Mouse (Mus musculus) intestine, embryonic 14.5 days (tissue): Measurements from ENCODE around the gene Ptch1. TPM values are rescaled to one million over a fixed set of nuclear protein-coding genes. Genes with fewer than 3 reads are reported as not detected.
A peak's percentile ranks its signal among the peaks of the same experiment; 100 is the strongest.

ENCODE experiments used
- ATAC-seq: fragments of 200-750 bp; cut with Nextera tagmentation; replicated peaks from 2 replicates; pipeline ENCODE4 v1.8.0; 2017; ENCODE audit warnings: low read depth, moderate number of reproducible peaks, moderate TSS enrichment, moderate library complexity; ENCODE audit not compliant: low FRiP score, low TSS enrichment
- DNase-seq: peaks from one replicate; pipeline ENCODE4 v3.0.0-alpha.2; 2018; ENCODE audit warnings: low spot score
- H3K27ac ChIP-seq: fragments of 300-500 bp; sonication (generic); 2 replicates; pipeline ENCODE4 v1.5.1; 2014; ENCODE audit warnings: low read depth, mild to moderate bottlenecking, control low read depth
- H3K27me3 ChIP-seq: fragments of 300-500 bp; sonication (generic); replicated peaks from 2 replicates; pipeline ENCODE4 v1.6.1; 2014; ENCODE audit warnings: low read length, control low read depth; ENCODE audit not compliant: control insufficient read depth, insufficient read depth
- H3K36me3 ChIP-seq: fragments of 300-500 bp; sonication (generic); 2 replicates; pipeline ENCODE4 v1.6.1; 2014; ENCODE audit warnings: low read length, control low read depth; ENCODE audit not compliant: control insufficient read depth, insufficient read depth
- H3K4me1 ChIP-seq: fragments of 300-500 bp; sonication (generic); replicated peaks from 2 replicates; pipeline ENCODE4 v1.6.1; 2014; ENCODE audit warnings: low read length, control low read depth, mixed read lengths; ENCODE audit not compliant: control insufficient read depth, insufficient read depth
- H3K4me2 ChIP-seq: fragments of 300-500 bp; sonication (generic); 2 replicates; pipeline ENCODE4 v1.6.1; 2014; ENCODE audit warnings: low read length
- H3K4me3 ChIP-seq: fragments of 300-500 bp; sonication (generic); 2 replicates; pipeline ENCODE4 v1.5.1; 2014; ENCODE audit warnings: low read depth, low read length, control low read depth, mixed read lengths
- H3K9ac ChIP-seq: fragments of 300-500 bp; sonication (generic); 2 replicates; pipeline ENCODE4 v1.6.1; 2014; ENCODE audit warnings: mild to moderate bottlenecking, low read length
- H3K9me3 ChIP-seq: fragments of 300-500 bp; sonication (generic); 2 replicates; pipeline ENCODE4 v1.6.1; 2016; ENCODE audit warnings: low read length, control low read depth; ENCODE audit not compliant: control insufficient read depth
- WGBS: fragments of 180-500 bp; shearing (Covaris S2); extraction: QIAGEN DNeasy Blood & Tissue Kit; methylation state at CpG from one replicate; pipeline ENCODE4 v1.1.7; 2014; 5-methylcytosine and 5-hydroxymethylcytosine counted together
- polyA plus RNA-seq: library from polyadenylated mRNA; unstranded; fragments of >200 nt; fragmentation: Nextera tagmentation; extraction: Ambion mirVana; gene quantifications from 2 replicates; pipeline ENCODE4 v1.2.1, GENCODE M21; 2014

Gene Ptch1
- polyA plus RNA-seq, 1 experiment from 2014 or later, result 62.8 TPM

DNA sequence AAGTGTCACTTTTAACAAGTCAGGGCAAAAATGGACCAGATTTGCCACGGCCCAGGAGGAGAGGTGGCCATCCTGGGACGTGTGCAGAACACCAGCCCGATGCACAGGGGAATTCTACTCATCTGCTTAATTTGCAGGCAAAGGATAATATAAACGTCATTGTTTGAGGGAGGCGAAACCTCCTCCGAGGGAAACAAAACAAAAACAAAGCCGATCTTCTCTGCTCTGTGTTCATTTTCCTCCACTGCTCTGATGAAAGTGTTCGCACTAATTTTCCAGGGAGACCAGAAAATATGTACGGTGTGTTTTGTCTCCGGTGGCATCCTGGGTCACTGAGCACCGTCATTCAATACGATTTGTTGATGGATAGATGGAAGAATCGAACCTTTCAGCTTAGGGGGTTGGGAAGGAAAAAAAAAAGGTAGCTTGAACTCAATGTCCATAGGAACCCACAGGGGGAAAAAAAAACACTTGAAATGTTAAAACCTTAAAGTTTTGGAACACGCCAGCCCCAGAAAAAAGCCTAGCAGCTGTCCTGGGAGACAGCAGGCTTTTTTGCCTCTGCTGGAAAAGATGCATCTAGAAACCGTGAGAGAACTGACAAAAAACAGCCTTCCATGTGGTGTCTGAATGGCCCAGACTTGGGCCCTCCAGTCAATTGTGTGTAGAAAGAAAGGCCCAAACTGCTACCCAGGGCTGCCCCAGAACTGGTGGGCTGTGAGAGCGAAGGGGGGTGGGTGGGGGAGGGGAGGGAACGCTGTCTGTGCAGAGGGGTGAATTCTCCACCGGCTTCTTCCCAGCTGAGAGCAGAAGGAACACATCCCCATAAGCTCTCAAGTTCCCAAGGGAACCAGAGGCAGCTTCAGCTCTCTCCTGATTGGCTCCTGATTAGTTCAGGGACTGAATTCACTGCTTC lies 86.3 kb downstream of the Ptch1 start:
- 35% methylated on average over 18 of the region's 18 CpGs for WGBS
- H3K4me1 ChIP-seq, result no peaks in the 10 kb centered on the region
- no peak overlapping the region for H3K9ac ChIP-seq
- no peaks in the 10 kb centered on the region for H3K36me3 ChIP-seq
- no peaks in the 10 kb centered on the region for H3K27me3 ChIP-seq
- no peak overlapping the region for H3K27ac ChIP-seq
- DNase-seq (no peak), ATAC-seq (no peak)
- H3K4me2 ChIP-seq, result 0 out of 2 replicates have a peak overlapping the region, but pooled peaks have one; percentile 4
- no peak overlapping the region for H3K4me3 ChIP-seq
- no peaks in the 10 kb centered on the region for H3K9me3 ChIP-seq

DNA sequence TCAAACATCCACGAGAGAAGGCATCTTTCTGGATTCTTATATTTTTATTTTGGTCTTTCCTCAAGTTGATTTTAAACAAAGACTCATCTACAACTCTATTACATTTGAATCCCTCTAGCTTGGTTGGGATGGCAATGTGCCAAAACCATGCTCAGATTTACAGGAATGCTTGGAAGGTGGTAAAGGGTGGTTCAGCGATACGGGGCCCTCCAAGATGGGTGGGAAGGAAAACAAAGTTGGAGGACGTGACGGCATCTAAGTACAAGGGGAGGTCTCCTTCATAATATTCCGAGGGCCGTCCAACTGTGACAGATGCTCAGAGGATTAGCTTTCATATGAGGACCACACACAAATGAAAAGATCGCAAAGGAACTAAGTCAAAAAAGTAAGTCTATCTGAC lies 98.0 kb downstream of the Ptch1 start:
- ATAC-seq (no peak), DNase-seq (no peak)
- 49% methylated on average over 8 of the region's 8 CpGs for WGBS
- no peak overlapping the region for H3K9ac ChIP-seq
- no peaks in the 10 kb centered on the region for H3K4me1 ChIP-seq
- no peaks in the 10 kb centered on the region for H3K36me3 ChIP-seq
- no peaks in the 10 kb centered on the region for H3K27me3 ChIP-seq
- no peak overlapping the region for H3K27ac ChIP-seq
- H3K9me3 ChIP-seq, result no peaks in the 10 kb centered on the region
- no peak overlapping the region for H3K4me2 ChIP-seq
- H3K4me3 ChIP-seq, result no peak overlapping the region

Other genes with a start within 250 kb of the Ptch1 start
- gene Fancc, start 76.3 kb downstream of the Ptch1 start, polyA plus RNA-seq, result 18.3 and 25.7 TPM in 2 replicates
- 25.8 and 31.0 TPM in 2 replicates for gene Ercc6l2, start 241.6 kb upstream of the Ptch1 start, polyA plus RNA-seq